Mouse (Mus musculus) olfactory bulb, adult 2 months (tissue): ENCODE measurements around the gene Robo4.

ENCODE experiments used
- CTCF ChIP-seq: fragments of 200-500 bp; IDR thresholded peaks from 2 replicates; pipeline ENCODE4 v1.5.1; 2012; ENCODE audit warnings: low read depth, mild to moderate bottlenecking, low read length, moderate library complexity; ENCODE audit not compliant: insufficient read depth
- POLR2A ChIP-seq: fragments of 200-500 bp; IDR thresholded peaks from 2 replicates; pipeline ENCODE4 v1.6.1; 2012; ENCODE audit warnings: mild to moderate bottlenecking, low read depth, low read length, moderate library complexity; ENCODE audit not compliant: insufficient read depth

DNA sequence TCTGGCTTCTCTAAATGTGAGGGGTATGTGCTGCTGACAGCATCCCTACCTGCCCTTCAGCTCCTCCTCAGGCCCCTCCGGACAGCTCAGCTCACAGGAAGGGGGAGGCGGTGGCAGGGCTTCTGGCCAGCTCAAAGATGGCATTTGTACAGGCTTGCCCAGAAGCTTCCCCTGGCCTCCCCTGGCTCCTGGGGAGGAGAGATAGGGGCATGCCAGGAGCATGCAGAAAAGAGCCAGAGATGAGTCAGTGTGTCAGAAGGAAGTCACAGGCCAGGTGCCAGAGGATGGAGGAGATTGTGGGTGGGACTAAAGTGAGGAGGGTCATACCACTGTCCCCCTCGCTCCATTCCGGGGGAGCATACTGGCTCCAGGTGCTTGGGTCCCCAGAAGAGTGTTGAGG is 17.1 kb downstream of the Robo4 start:
- no peak for TF ChIP-seq CTCF
- TF ChIP-seq POLR2A, result no peak
